Mouse (Mus musculus): ENCODE results near the gene Ilf2.

DNA sequence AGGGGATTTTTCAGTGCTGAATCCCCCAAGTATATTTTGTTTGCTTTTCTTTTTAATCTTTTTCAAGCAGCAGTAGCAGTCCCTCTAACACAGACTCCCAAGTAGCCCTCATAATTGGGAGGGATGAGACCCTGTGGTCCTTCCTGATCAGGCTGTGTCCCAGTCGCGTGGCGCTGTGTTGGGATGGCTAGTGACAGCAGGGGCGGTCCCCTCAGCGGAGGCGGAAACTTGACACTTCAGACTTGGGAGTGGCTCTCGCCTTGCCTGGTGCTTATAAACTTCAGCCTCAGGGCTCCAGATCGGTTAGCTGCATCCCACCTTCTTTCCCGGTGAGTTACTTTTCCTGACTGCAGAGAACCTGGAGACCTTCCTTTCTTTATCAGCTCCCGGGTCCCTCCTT, 38.8 kb downstream of the Ilf2 start:
- TF ChIP-seq CTCF (IDR thresholded peaks at IDR 0.05; ENCODE audit: low read depth), result no peak
- TF ChIP-seq EP300 (IDR thresholded peaks at IDR 0.05; ENCODE audit: low read depth), result no peak

Data from liver, postnatal 0 days (tissue).